Mouse (Mus musculus) forebrain, embryonic 14.5 days (tissue): ENCODE measurements at regions not wholly inside any gene's neighbourhood (a gene's known extent, or its start where the extent isn't known, plus 50 kb on each side); places are given as distances from the start of the nearest gene placed in this dataset.
"Not testable (repeated sequence)": the region's sequence is repeated elsewhere in the genome, so short reads cannot be mapped to it uniquely, and the experiment has no call there.

Experiments
- ATAC-seq: fragments of 200-750 bp; cut with Nextera tagmentation; 2 replicates; pipeline ENCODE4 v1.8.0; 2017; ENCODE audit warnings: mild to moderate bottlenecking, moderate library complexity
- DNase-seq: peaks from one replicate; pipeline ENCODE4 v3.0.0-alpha.2; 2015; ENCODE audit warnings: low spot score
- H3K27ac ChIP-seq: fragments of 300-500 bp; sonication (generic); 2 replicates; pipeline ENCODE4 v1.5.1; 2014; ENCODE audit warnings: low read depth, mild to moderate bottlenecking, control low read depth, low read length, moderate library complexity
- H3K27me3 ChIP-seq: fragments of 300-500 bp; sonication (generic); replicated peaks from 2 replicates; pipeline ENCODE4 v1.6.1; 2014; ENCODE audit warnings: low read length, control low read depth, mixed read lengths; ENCODE audit not compliant: control insufficient read depth, insufficient read depth
- H3K36me3 ChIP-seq: fragments of 300-500 bp; sonication (generic); 2 replicates; pipeline ENCODE4 v1.6.1; 2014; ENCODE audit warnings: low read length, control low read depth; ENCODE audit not compliant: control insufficient read depth, insufficient read depth
- H3K4me1 ChIP-seq: fragments of 300-500 bp; sonication (generic); 2 replicates; pipeline ENCODE4 v1.6.1; 2014; ENCODE audit warnings: antibody characterized with exemption, low read length, control low read depth; ENCODE audit not compliant: control insufficient read depth, insufficient read depth
- H3K4me2 ChIP-seq: fragments of 300-500 bp; sonication (generic); 2 replicates; pipeline ENCODE4 v1.6.1; 2014; ENCODE audit warnings: mild to moderate bottlenecking, control low read depth, low read length
- H3K4me3 ChIP-seq: fragments of 300-500 bp; sonication (generic); 2 replicates; pipeline ENCODE4 v1.5.1; 2014; ENCODE audit warnings: low read depth, low read length, control low read depth
- H3K9ac ChIP-seq: fragments of 300-500 bp; sonication (generic); 2 replicates; pipeline ENCODE4 v1.6.1; 2014; ENCODE audit warnings: mild to moderate bottlenecking, low read length, control low read depth, moderate library complexity
- H3K9me3 ChIP-seq: fragments of 300-500 bp; sonication (generic); replicated peaks from 2 replicates; pipeline ENCODE4 v1.6.1; 2016; ENCODE audit warnings: low read length, control low read depth, mixed read lengths; ENCODE audit not compliant: control insufficient read depth
- WGBS: fragments of 180-500 bp; shearing (Covaris S2); extraction: QIAGEN DNeasy Blood & Tissue Kit; methylation state at CpG from one replicate; pipeline ENCODE4 v1.1.7; 2014; 5-methylcytosine and 5-hydroxymethylcytosine counted together

DNA sequence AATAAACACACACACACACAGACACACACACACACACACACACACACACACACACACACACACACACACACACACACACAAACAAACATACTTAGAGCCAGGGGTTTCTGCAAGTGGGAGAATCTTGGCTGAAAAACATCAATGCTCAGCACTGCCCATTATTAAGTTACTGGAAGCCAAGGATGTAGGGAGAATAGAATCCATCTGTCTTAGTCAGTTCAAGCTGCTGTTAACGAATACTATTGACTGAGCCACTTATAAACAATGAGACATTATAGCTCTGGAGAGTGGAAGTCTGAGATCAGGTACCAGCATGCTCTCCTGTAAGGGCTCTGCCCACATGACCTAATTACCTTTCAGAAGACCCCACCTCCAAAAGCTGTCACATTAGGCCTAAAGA, 87.4 kb downstream of the Fam174b start:
- ATAC-seq, result no peak

DNA sequence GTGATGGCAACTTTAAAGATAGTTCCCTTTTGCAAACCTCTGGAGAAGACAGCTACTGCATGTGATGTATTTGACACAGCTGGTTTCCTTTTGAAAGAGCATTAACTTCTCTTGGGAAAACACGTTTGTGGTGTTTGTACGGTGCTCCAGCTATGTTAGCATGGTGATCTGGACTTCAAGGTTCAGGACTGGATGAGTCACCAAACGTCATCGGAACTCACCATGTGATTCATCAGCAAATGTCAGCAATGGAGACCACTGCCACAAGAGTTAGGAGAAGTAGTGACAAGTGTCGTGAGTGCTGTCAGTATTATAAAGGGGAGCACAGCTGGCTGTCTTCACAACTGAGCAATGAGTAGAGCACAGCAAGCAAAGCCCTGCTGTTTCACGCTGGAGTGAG, 90.5 kb downstream of the Fam174b start:
- 82% methylated on average over 6 of the region's 6 CpGs for WGBS
- Histone ChIP-seq H3K4me1 (no peaks in the 10 kb centered on the region), H3K27me3 (no peaks in the 10 kb centered on the region), H3K4me2 (no peak overlapping the region), H3K9me3 (no peaks in the 10 kb centered on the region), H3K27ac (no peak overlapping the region), H3K36me3 (no peaks in the 10 kb centered on the region), H3K4me3 (no peak overlapping the region), H3K9ac (no peak overlapping the region)
- ATAC-seq (no peak), DNase-seq (no peak)

More for the DNA sequence above, 87.4 kb downstream of the Fam174b start:
- no peak overlapping the region for H3K4me3 ChIP-seq
- H3K27me3 ChIP-seq, result no peaks in the 10 kb centered on the region
- 33% methylated on average over 1 of the region's 1 CpGs for WGBS
- no peak overlapping the region for H3K9ac ChIP-seq
- H3K36me3 ChIP-seq, result no peaks in the 10 kb centered on the region
- no peak overlapping the region for H3K4me2 ChIP-seq
- peak; percentile 4 for DNase-seq
- no peaks in the 10 kb centered on the region for H3K9me3 ChIP-seq
- H3K27ac ChIP-seq, result no peak overlapping the region
- no peaks in the 10 kb centered on the region for H3K4me1 ChIP-seq

DNA sequence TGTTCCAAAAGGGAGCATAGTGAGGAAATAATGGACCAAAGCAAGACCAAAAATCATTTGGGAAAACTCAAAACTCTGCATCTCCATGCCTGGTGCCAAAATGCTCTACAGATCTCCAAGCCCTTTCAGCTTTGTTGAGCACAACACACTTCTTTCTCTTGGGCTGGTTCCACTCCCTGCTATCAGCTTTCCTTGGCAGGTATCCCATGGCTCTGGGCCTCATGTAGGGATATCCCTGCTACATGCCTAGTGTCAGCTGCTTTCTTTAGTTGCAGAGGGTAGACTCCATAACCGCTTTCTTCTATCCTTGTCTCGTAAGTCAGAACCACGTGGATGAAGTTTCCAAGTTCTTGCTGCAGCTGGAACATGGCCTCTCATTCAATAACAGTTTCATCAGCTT, 100.3 kb downstream of the Fam174b start:
- Histone ChIP-seq H3K4me2 (no peak overlapping the region), H3K4me3 (no peak overlapping the region), H3K9ac (no peak overlapping the region), H3K4me1 (no peaks in the 10 kb centered on the region), H3K9me3 (no peaks in the 10 kb centered on the region), H3K27ac (no peak overlapping the region), H3K36me3 (no peaks in the 10 kb centered on the region), H3K27me3 (no peaks in the 10 kb centered on the region)
- DNase-seq (no peak), ATAC-seq (no peak)
- 93% methylated on average over 3 of the region's 3 CpGs for WGBS

DNA sequence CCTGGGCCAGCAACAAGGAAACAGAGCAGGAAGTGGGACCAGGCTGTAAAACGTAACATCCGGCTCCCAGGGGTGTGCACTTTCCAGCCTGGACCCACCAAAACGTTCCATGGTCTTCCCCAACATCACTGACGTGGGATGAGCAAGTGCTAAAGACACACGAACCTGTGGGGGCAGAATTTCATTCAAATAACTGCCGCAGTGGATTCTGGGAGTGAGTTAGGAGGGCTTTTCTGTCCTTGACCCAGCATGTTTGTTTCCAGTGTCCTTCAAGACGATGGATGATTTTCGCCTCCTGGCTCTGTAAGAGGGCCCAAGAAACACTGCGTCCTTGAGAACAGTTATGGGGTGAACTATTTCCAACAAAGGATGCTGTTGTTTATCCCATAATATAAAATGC, 112.1 kb downstream of the Fam174b start:
- ATAC-seq (no peak), DNase-seq (no peak)
- Histone ChIP-seq H3K4me3 (no peak overlapping the region), H3K4me1 (no peaks in the 10 kb centered on the region), H3K9me3 (no peaks in the 10 kb centered on the region), H3K36me3 (no peaks in the 10 kb centered on the region), H3K9ac (no peak overlapping the region), H3K4me2 (no peak overlapping the region), H3K27ac (no peak overlapping the region), H3K27me3 (no peaks in the 10 kb centered on the region)
- WGBS, result 88% methylated on average over 9 of the region's 9 CpGs

DNA sequence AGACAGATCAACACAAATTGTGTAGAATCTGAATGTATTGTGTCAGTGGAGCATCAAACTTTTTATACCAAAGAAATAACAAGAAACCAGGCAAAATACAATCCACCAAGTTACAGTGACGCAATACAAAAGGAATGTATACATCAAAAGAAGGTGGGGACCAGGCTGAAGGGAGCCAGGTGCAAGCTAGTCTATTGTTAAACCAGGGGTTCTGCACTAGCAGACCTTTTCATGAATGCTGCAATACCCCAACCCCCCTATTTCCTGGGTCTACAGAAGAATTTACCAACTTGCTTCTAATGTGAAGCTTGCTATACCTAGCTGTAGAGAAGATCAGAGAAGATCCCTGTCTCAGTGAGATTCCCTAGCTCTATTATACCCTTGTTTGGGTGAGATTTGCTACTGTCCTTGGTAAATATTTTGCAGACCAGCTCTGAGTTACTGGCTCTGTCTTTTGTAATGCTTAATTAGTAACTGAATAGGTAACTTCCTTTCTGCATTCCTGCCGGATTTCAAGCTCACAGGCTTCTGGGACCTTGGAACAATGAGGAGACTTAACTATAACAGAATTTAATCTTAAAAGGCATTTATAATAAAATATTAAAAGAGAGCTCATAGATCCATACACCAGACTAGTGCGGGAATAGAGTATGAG, 113.3 kb downstream of the Fam174b start:
- not testable (repeated sequence) for H3K36me3 ChIP-seq, DNase-seq, H3K9me3 ChIP-seq, H3K4me3 ChIP-seq, H3K4me1 ChIP-seq, ATAC-seq, H3K27ac ChIP-seq, H3K9ac ChIP-seq, H3K27me3 ChIP-seq, H3K4me2 ChIP-seq
- 52% methylated on average over 3 of the region's 3 CpGs for WGBS

DNA sequence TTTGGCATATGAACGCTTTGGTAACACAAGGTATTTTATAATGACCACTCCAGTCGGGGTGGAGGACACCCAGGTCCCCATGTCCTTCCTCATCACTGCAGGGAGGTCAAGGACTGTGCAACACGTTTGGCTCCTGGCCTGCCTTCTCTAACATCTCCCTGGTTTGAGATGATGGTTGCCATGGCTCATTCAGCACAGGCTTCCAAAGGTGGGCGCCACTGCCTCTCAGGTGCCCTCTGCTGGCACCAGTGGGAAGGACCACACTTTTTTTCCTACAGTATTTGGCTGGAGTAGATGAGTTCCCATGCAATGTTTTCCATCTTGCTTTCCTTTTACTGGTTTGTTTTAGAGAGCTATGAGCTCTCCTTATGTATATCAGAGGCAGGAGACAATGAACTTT, 115.4 kb downstream of the Fam174b start:
- WGBS, result 44% methylated on average over 4 of the region's 4 CpGs
- Histone ChIP-seq H3K4me3 (no peak overlapping the region), H3K4me2 (no peak overlapping the region), H3K27me3 (no peaks in the 10 kb centered on the region), H3K36me3 (no peaks in the 10 kb centered on the region), H3K4me1 (no peaks in the 10 kb centered on the region), H3K9me3 (no peaks in the 10 kb centered on the region), H3K27ac (no peak overlapping the region), H3K9ac (no peak overlapping the region)
- ATAC-seq (no peak), DNase-seq (peak; percentile 54)

DNA sequence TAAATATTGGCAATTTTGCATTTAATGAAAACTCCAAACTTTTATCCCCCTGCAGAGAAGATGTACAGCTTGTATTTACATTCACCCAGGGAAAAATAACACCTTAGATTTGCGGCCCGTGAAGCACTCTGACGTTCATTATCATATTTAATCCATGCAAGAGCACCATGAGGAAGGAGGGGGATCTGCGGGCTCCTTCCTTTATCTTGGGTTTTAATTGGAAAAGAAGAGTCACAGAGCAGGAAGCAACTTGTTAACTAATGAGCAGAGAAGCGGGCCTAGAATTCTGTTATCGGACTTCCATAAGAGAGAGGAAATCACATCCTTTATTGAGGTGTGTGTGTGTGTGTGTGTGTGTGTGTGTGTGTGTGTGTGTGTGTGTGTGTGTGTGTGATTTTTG, 116.8 kb downstream of the Fam174b start:
- DNase-seq, result peak; percentile 33

DNA sequence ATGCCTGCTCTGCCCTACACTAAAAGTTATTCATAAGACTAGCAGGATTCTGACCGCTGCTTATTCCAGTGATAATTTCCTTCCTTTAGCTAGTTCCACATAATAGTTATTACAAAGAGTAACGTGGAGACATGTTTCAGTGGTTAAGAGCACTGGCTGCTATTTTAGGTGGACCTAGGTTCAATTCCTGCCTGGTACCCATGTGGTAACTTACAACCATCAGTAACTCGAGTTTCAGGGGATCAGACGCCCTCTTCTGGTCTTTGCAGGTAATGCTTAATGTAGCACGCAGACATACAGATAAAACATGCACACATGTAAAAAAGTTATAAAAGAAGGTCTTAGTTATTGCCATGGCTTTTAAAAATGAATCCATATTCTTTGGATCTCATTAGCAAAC, 125.0 kb downstream of the Fam174b start:
- Histone ChIP-seq H3K36me3 (no peaks in the 10 kb centered on the region), H3K9me3 (0 out of 2 replicates have a peak, but pooled peaks cover 3% of the 10 kb centered on the region), H3K4me2 (no peak overlapping the region), H3K4me1 (no peaks in the 10 kb centered on the region), H3K9ac (no peak overlapping the region), H3K4me3 (no peak overlapping the region), H3K27ac (no peak overlapping the region), H3K27me3 (no peaks in the 10 kb centered on the region)
- DNase-seq (no peak), ATAC-seq (no peak)
- 73% methylated on average over 5 of the region's 5 CpGs for WGBS

More for the DNA sequence above, 116.8 kb downstream of the Fam174b start:
- WGBS, result 18% methylated on average over 6 of the region's 6 CpGs
- Histone ChIP-seq H3K9ac (no peak overlapping the region), H3K4me1 (no peaks in the 10 kb centered on the region), H3K36me3 (no peaks in the 10 kb centered on the region), H3K9me3 (0 out of 2 replicates have a peak, but pooled peaks cover 3% of the 10 kb centered on the region), H3K4me3 (no peak overlapping the region), H3K27ac (no peak overlapping the region), H3K27me3 (no peaks in the 10 kb centered on the region), H3K4me2 (no peak overlapping the region)
- peak; percentile 50; the same call in 1 of the 2 replicates for ATAC-seq

DNA sequence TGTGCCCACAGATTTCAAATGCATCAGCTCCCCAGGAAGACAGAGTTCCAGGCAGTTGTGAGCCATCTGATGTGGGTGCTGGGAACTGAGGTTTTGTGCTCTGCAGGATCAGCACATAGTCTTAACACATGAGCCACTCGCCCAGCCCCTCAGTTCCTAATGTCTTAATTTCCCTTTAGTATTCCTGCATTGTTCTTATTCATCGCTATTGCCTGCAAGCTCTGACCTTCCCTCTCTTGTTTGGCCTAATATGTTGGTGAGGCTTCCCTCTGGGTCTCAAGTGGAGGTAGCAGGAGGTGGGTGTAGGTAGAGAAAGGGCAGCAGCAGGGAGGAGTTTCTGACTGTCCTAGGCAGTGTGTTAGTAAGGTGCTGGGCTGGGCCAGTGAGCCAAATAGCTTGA, 132.1 kb downstream of the Fam174b start:
- no peaks in the 10 kb centered on the region for H3K27me3 ChIP-seq
- WGBS, result 59% methylated on average over 2 of the region's 2 CpGs
- H3K27ac ChIP-seq, result no peak overlapping the region
- no peak overlapping the region for H3K4me2 ChIP-seq
- H3K9ac ChIP-seq, result no peak overlapping the region
- no peaks in the 10 kb centered on the region for H3K36me3 ChIP-seq
- no peaks in the 10 kb centered on the region for H3K9me3 ChIP-seq
- ATAC-seq (no peak), DNase-seq (no peak)
- H3K4me1 ChIP-seq, result no peaks in the 10 kb centered on the region
- no peak overlapping the region for H3K4me3 ChIP-seq
